Mouse (Mus musculus) bone marrow macrophage, adult 2 months (primary cell): ENCODE results near the gene Krt8. TPM values are rescaled to one million over a fixed set of nuclear protein-coding genes. Genes with fewer than 3 reads are reported as not detected.
A peak's percentile ranks its signal among the peaks of the same experiment; 100 is the strongest.

ENCODE experiments used
- H3K27ac ChIP-seq: 2 replicates; pipeline ENCODE4 v1.5.1; 2012; ENCODE audit warnings: low read depth, low read length; ENCODE audit not compliant: insufficient read depth
- H3K4me1 ChIP-seq: 2 replicates; pipeline ENCODE4 v1.6.1; 2012; ENCODE audit warnings: low read length; ENCODE audit not compliant: control insufficient read depth, insufficient read depth
- H3K4me3 ChIP-seq: 2 replicates; pipeline ENCODE4 v1.5.1; 2012; ENCODE audit warnings: mild to moderate bottlenecking, low read length, moderate library complexity; ENCODE audit not compliant: insufficient read depth
- CTCF ChIP-seq: IDR thresholded peaks from 2 replicates; pipeline ENCODE4 v1.5.1; 2012; ENCODE audit warnings: low read depth, mild to moderate bottlenecking, low read length, moderate library complexity
- POLR2A ChIP-seq: IDR thresholded peaks from 2 replicates; pipeline ENCODE4 v1.6.1; 2012; ENCODE audit warnings: mild to moderate bottlenecking, low read depth, low read length, borderline replicate concordance
- polyA plus RNA-seq: library from polyadenylated mRNA; stranded (reverse); fragments of >200 nt; gene quantifications from 2 replicates; pipeline ENCODE4 v1.2.4, GENCODE M21; 2012; ENCODE audit not compliant: missing spikeins, insufficient read depth, insufficient read length

The Krt8 gene
- polyA plus RNA-seq, 1 experiment = not detected

GRCm38 (mm10) chr15:101976641-101977040 is 27.6 kb downstream of the Krt8 start:
- TF ChIP-seq POLR2A (no peak), CTCF (no peak)
- Histone ChIP-seq H3K27ac (no peak overlapping the region), H3K4me3 (no peak overlapping the region), H3K4me1 (peaks cover 57% of the 10 kb centered on the region)

GRCm38 (mm10) chr15:101976023-101976422 is 28.3 kb downstream of the Krt8 start:
- Histone ChIP-seq H3K4me1 (peaks cover 55% of the 10 kb centered on the region), H3K27ac (no peak overlapping the region), H3K4me3 (no peak overlapping the region)
- TF ChIP-seq CTCF (no peak), POLR2A (no peak)

- H3K4me3 ChIP-seq = no peak overlapping the region
- TF ChIP-seq CTCF (no peak), POLR2A (no peak)
- no peak overlapping the region for H3K27ac ChIP-seq
- peaks cover 44% of the 10 kb centered on the region for H3K4me1 ChIP-seq
These were observed 30.0 kb downstream of the Krt8 start for GRCm38 (mm10) chr15:101974083-101974845.

- Histone ChIP-seq H3K4me3 (no peak overlapping the region), H3K27ac (no peak overlapping the region), H3K4me1 (peaks cover 39% of the 10 kb centered on the region)
- TF ChIP-seq CTCF (peak; percentile 92), POLR2A (no peak)
These were observed 30.7 kb downstream of the Krt8 start for GRCm38 (mm10) chr15:101973414-101974077.

- no peak for TF ChIP-seq POLR2A
- TF ChIP-seq CTCF = peak; percentile 38
- Histone ChIP-seq H3K27ac (no peak overlapping the region), H3K4me3 (no peak overlapping the region), H3K4me1 (peaks cover 12% of the 10 kb centered on the region)
These were observed 33.7 kb downstream of the Krt8 start for GRCm38 (mm10) chr15:101970536-101970935.

GRCm38 (mm10) chr15:101966808-101967207 is 37.5 kb downstream of the Krt8 start:
- no peaks in the 10 kb centered on the region for H3K4me1 ChIP-seq
- no peak overlapping the region for H3K27ac ChIP-seq
- TF ChIP-seq POLR2A = no peak
- no peak for TF ChIP-seq CTCF

GRCm38 (mm10) chr15:101958891-101959290 is 45.4 kb downstream of the Krt8 start:
- TF ChIP-seq CTCF = no peak
- TF ChIP-seq POLR2A = no peak
- no peaks in the 10 kb centered on the region for H3K4me1 ChIP-seq
- H3K4me3 ChIP-seq = no peak overlapping the region
- H3K27ac ChIP-seq = no peak overlapping the region

More at GRCm38 (mm10) chr15:101966808-101967207, 37.5 kb downstream of the Krt8 start:
- H3K4me3 ChIP-seq = no peak overlapping the region

GRCm38 (mm10) chr15:101954187-101954586 is 50.1 kb downstream of the Krt8 start, which contains the start of gene Krt78:
Gene Krt78, minus strand, starts transcription at chr15:101954287.
- Histone ChIP-seq H3K4me1 (no peaks in the 10 kb centered on the region), H3K27ac (no peak within 1 kb of the TSS), H3K4me3 (no peak within 1 kb of the TSS)
- no peak for TF ChIP-seq POLR2A
- no peak for TF ChIP-seq CTCF

- Histone ChIP-seq H3K4me3 (no peak overlapping the region), H3K4me1 (no peaks in the 10 kb centered on the region), H3K27ac (no peak overlapping the region)
- TF ChIP-seq CTCF = no peak
These were observed 51.4 kb downstream of the Krt8 start for GRCm38 (mm10) chr15:101952733-101953474.

Other genes starting within 250 kb of the Krt8 start
- not detected in 2 replicates for gene Krt72, start 218.0 kb downstream of the Krt8 start, polyA plus RNA-seq
- gene Krt73, start 202.1 kb downstream of the Krt8 start, polyA plus RNA-seq = not detected in 2 replicates
- gene Krt2, start 186.3 kb downstream of the Krt8 start, polyA plus RNA-seq = not detected in 2 replicates
- gene Krt1, start 153.7 kb downstream of the Krt8 start, polyA plus RNA-seq = not detected in 2 replicates
- 0.19 and 0.27 TPM in 2 replicates for gene Krt77, start 134.8 kb downstream of the Krt8 start, polyA plus RNA-seq
- gene Krt76, start 111.6 kb downstream of the Krt8 start, polyA plus RNA-seq = not detected in 2 replicates
- gene Krt4, start 79.7 kb downstream of the Krt8 start, polyA plus RNA-seq = not detected in 2 replicates
- gene Krt79, start 64.2 kb downstream of the Krt8 start, polyA plus RNA-seq = not detected in 2 replicates
- not detected in 2 replicates for gene Krt78, start 50.2 kb downstream of the Krt8 start, polyA plus RNA-seq
- not detected in 2 replicates for gene Krt18, start 23.7 kb upstream of the Krt8 start, polyA plus RNA-seq
- 188 and 222 TPM in 2 replicates for gene Eif4b, start 69.3 kb upstream of the Krt8 start, polyA plus RNA-seq
- gene Tns2, start 95.9 kb upstream of the Krt8 start, polyA plus RNA-seq = 1.4 and 2.1 TPM in 2 replicates
- gene Spryd3, start 131.8 kb upstream of the Krt8 start, polyA plus RNA-seq = 20.8 and 21.4 TPM in 2 replicates
- gene Igfbp6, start 139.9 kb upstream of the Krt8 start, polyA plus RNA-seq = not detected in 2 replicates
- 0.50 TPM in 1 of 2 replicates, not detected in the other for gene Soat2, start 146.0 kb upstream of the Krt8 start, polyA plus RNA-seq
- 71.6 and 79.5 TPM in 2 replicates for gene Zfp740, start 198.8 kb upstream of the Krt8 start, polyA plus RNA-seq
- gene Csad, start 200.2 kb upstream of the Krt8 start, polyA plus RNA-seq = 60.4 and 60.5 TPM in 2 replicates
- gene Itgb7, start 227.5 kb upstream of the Krt8 start, polyA plus RNA-seq = 32.3 and 35.8 TPM in 2 replicates